Mouse (Mus musculus) lung, embryonic 15.5 days (tissue): ENCODE results near the gene Slc18a2. TPM values are rescaled to one million over a fixed set of nuclear protein-coding genes. Genes with fewer than 3 reads are reported as not detected.

ENCODE experiments used
- ATAC-seq: fragments of 200-750 bp; cut with Nextera tagmentation; 2 replicates; pipeline ENCODE4 v1.8.0; 2017; ENCODE audit warnings: moderate number of reproducible peaks, borderline replicate concordance; ENCODE audit not compliant: low FRiP score, low TSS enrichment; ENCODE audit errors: extremely low read depth
- H3K27ac ChIP-seq: fragments of 300-500 bp; sonication (generic); 2 replicates; pipeline ENCODE4 v1.5.1; 2015; ENCODE audit warnings: moderate library complexity, mild to moderate bottlenecking, inconsistent platforms
- H3K27me3 ChIP-seq: fragments of 300-500 bp; sonication (generic); 2 replicates; pipeline ENCODE4 v1.6.1; 2015; ENCODE audit warnings: inconsistent platforms
- H3K36me3 ChIP-seq: fragments of 300-500 bp; sonication (generic); 2 replicates; pipeline ENCODE4 v1.6.1; 2015; ENCODE audit warnings: inconsistent platforms
- H3K4me1 ChIP-seq: fragments of 300-500 bp; sonication (generic); 2 replicates; pipeline ENCODE4 v1.6.1; 2015; ENCODE audit warnings: inconsistent platforms
- H3K4me2 ChIP-seq: fragments of 300-500 bp; sonication (generic); 2 replicates; pipeline ENCODE4 v1.6.1; 2015; ENCODE audit warnings: inconsistent platforms, mild to moderate bottlenecking, moderate library complexity
- H3K4me3 ChIP-seq: fragments of 300-500 bp; sonication (generic); 2 replicates; pipeline ENCODE4 v1.5.1; 2015; ENCODE audit warnings: mild to moderate bottlenecking, inconsistent platforms
- H3K9ac ChIP-seq: fragments of 300-500 bp; sonication (generic); 2 replicates; pipeline ENCODE4 v1.6.1; 2015; ENCODE audit warnings: inconsistent platforms
- H3K9me3 ChIP-seq: fragments of 300-500 bp; sonication (generic); 2 replicates; pipeline ENCODE4 v1.6.1; 2016; ENCODE audit warnings: inconsistent platforms
- WGBS: fragments of 180-500 bp; shearing (Covaris S2); methylation state at CpG from one replicate; pipeline ENCODE4 v1.1.7; 2015; 5-methylcytosine and 5-hydroxymethylcytosine counted together
- polyA plus RNA-seq: library from polyadenylated mRNA; unstranded; fragments of >200 nt; fragmentation: Nextera tagmentation; extraction: Ambion mirVana; gene quantifications from 2 replicates; pipeline ENCODE4 v1.2.1, GENCODE M21; 2015

Slc18a2 gene
- polyA plus RNA-seq, 1 experiment from 2014 or later = 6.0 TPM

DNA sequence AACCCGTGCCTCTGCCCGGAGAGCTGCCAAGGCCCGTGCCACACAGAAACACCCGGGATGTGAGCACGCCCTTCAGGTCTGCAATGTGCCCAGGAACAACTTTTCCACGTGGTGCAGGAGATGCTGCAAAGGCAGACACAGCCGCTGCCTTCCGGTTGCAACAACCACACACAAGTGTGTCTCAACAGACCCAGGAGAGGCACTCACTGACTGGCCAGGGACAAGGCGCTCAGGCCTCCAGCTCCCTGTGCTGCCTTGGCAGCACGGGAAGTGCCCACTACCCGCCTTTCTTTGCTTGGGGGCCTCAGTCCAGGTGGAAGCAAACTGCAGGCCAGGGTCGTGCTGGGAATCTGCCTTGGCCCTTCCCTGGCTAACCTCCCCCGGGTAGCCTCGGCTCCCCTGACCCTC is 83.6 kb downstream of the Slc18a2 start:
- Histone ChIP-seq H3K4me2 (peak overlapping the region; percentile 96), H3K9ac (peak overlapping the region; percentile 93), H3K36me3 (no peaks in the 10 kb centered on the region), H3K27ac (no peak overlapping the region; the same call in 1 of the 2 replicates), H3K27me3 (no peaks in the 10 kb centered on the region), H3K9me3 (no peaks in the 10 kb centered on the region), H3K4me3 (peak overlapping the region; percentile 96), H3K4me1 (peaks cover 29% of the 10 kb centered on the region)
- WGBS = 0% methylated on average over 14 of the region's 14 CpGs
- no peak for ATAC-seq

DNA sequence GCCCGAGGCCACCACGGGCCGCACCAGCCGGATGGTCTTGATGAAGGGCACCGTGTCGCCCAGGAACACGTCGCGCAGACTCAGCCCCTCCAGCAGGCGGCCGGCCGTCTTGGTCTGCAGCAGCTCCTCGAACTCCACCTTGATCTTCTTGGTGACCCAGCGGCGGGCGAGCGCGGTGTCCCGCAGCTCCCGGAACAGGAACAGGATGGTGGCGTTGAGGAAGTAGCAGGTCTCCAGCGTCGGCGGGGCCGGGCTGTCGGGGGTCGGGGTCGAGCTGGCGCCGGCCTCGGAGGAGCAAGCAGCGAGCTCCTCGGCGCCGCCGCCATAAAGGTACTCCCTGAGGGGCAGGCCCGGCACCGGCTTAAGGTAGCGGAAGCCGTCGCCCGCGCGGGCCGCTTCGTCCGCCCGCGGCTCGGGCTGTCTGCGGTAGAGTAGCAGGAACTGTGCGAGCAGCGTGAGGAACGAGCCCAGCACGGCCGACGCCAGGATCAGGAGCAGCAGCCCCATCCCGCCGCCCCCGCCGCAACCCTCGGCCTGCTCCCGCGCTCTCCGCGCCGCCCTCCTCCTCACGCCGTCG is 84.5 kb downstream of the Slc18a2 start:
- under 1% methylated on average over 51 of the region's 70 CpGs for WGBS
- Histone ChIP-seq H3K4me3 (peak overlapping the region; percentile 96), H3K36me3 (no peaks in the 10 kb centered on the region), H3K4me2 (peak overlapping the region; percentile 96), H3K4me1 (peaks cover 29% of the 10 kb centered on the region), H3K9me3 (no peaks in the 10 kb centered on the region), H3K9ac (peak overlapping the region; percentile 93), H3K27ac (peak overlapping the region; percentile 92), H3K27me3 (no peaks in the 10 kb centered on the region)
- ATAC-seq = peak; percentile 61

Other genes with a start within 250 kb of the Slc18a2 start
- gene Shtn1, start 184.8 kb upstream of the Slc18a2 start, polyA plus RNA-seq = 5.4 and 5.8 TPM in 2 replicates
- not detected in 2 replicates for gene Vax1, start 90.8 kb upstream of the Slc18a2 start, polyA plus RNA-seq
- gene Kcnk18, start 41.7 kb upstream of the Slc18a2 start, polyA plus RNA-seq = not detected in 2 replicates
- gene Rps12-ps3, start 61.4 kb downstream of the Slc18a2 start, polyA plus RNA-seq = 18.4 TPM in 2 replicates
- gene Pdzd8, start 84.9 kb downstream of the Slc18a2 start, polyA plus RNA-seq = 9.7 and 9.9 TPM in 2 replicates
- gene Emx2, start 197.5 kb downstream of the Slc18a2 start, polyA plus RNA-seq = 0.15 TPM in 1 of 2 replicates, not detected in the other